In the genomic region with DNA sequence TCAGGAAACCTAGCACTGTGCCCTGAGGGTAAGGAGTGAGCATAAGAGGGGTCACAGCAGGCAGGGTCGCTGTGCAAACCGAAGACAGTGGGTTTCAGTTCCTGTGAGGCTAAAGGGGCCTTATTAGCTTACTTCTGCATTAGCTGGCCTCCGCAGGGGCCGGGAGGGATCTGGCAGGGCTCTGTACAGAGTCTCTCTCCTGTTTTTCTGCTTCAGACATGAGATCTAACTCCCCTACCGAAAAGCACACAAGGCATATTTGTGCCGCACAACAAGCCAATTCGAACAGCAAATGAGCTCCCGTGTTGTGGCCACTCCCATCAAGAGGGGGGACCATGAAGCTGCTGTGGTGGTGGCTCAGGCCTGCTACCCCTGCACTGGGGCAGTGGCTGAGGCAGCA, we compare ENCODE assay signal across 9 mouse cellular contexts. TPM values are rescaled to one million over a fixed set of nuclear protein-coding genes. Genes with fewer than 3 reads are reported as not detected.
DNase-seq lines count a peak whose midpoint lies in the region; ATAC-seq and TF ChIP-seq lines count a peak whose summit lies in the region.
"Had no signal": no experiment of that assay in that cellular context is flagged by ENCODE, and none has a peak within 500 bp of the region (broad histone marks: within the 10 kb centered on the region; RNA-seq: fewer than 3 reads in every experiment).

No protein-coding gene starts in this region.

- H3K36me3 ChIP-seq in hindbrain, embryonic 12.5 days: no peaks in the 10 kb centered on the region
- no peaks in the 10 kb centered on the region for H3K36me3 ChIP-seq in midbrain, embryonic 14.5 days (ENCODE audit: control insufficient read depth, insufficient read depth, low read length)

- peak overlapping the region; percentile 70; the same call in 1 of the 2 replicates for H3K27ac ChIP-seq in layer of hippocampus, adult 2 months
- H3K27ac ChIP-seq in bone marrow macrophage, adult 2 months (ENCODE audit: insufficient read depth, low read depth, low read length): peak overlapping the region; percentile 99
- H3K27ac ChIP-seq in hindbrain, embryonic 12.5 days: peak overlapping the region; percentile 49
- H3K27ac ChIP-seq in midbrain, embryonic 14.5 days (replicated peaks; ENCODE audit: low read depth, low read length): peak overlapping the region; percentile 49; the same call in 1 of the 2 replicates

- intact Hi-C loops in gastrocnemius, postnatal 14 days (cut with DNase I; ENCODE audit: low total_unique reads): no loop called here

- H3K4me1 ChIP-seq in bone marrow macrophage, adult 2 months (ENCODE audit: control insufficient read depth, insufficient read depth, low read length): peaks cover 67% of the 10 kb centered on the region
- peaks cover 34% of the 10 kb centered on the region for H3K4me1 ChIP-seq in hindbrain, embryonic 12.5 days
- peaks cover 16% of the 10 kb centered on the region for H3K4me1 ChIP-seq in midbrain, embryonic 14.5 days (ENCODE audit: control insufficient read depth, insufficient read depth, low read length)

- WGBS in hindbrain, embryonic 12.5 days: 32% methylated on average over 8 of the region's 8 CpGs
- WGBS in midbrain, embryonic 14.5 days: 23% methylated on average over 8 of the region's 8 CpGs

- peak overlapping the region; percentile 24; the same call in 1 of the 2 replicates for H3K4me2 ChIP-seq in hindbrain, embryonic 12.5 days (replicated peaks)
- H3K4me2 ChIP-seq in midbrain, embryonic 14.5 days (ENCODE audit: low read length): peak overlapping the region; percentile 22; the same call in 1 of the 2 replicates

- 0 out of 2 replicates have a peak, but pooled peaks have one; percentile 1 for TF ChIP-seq POLR2A in bone marrow macrophage, adult 2 months (IDR thresholded peaks at IDR 0.05; ENCODE audit: borderline replicate concordance, low read depth, low read length)

- no peaks in the 10 kb centered on the region for H3K9me3 ChIP-seq in hindbrain, embryonic 12.5 days (replicated peaks)
- H3K9me3 ChIP-seq in midbrain, embryonic 14.5 days (ENCODE audit: control insufficient read depth, low read length): no peaks in the 10 kb centered on the region

- no peak overlapping the region for H3K4me3 ChIP-seq in layer of hippocampus, adult 2 months
- peak overlapping the region; percentile 6 for H3K4me3 ChIP-seq in bone marrow macrophage, adult 2 months (ENCODE audit: insufficient read depth, low read length)
- H3K4me3 ChIP-seq in hindbrain, embryonic 12.5 days: no peak overlapping the region
- no peak overlapping the region for H3K4me3 ChIP-seq in midbrain, embryonic 14.5 days (replicated peaks; ENCODE audit: low read depth, low read length)

- DNase-seq in layer of hippocampus, adult 2 months (ENCODE audit: low spot score in 2 of 2): no peak
- no peak for DNase-seq in layer of hippocampus, postnatal 25 days (ENCODE audit: extremely low spot score in 1 of 2, low spot score in 1 of 2)
- DNase-seq in midbrain, embryonic 14.5 days: no peak
- no peak for DNase-seq in gastrocnemius, postnatal 10 days
- DNase-seq in gastrocnemius, postnatal 14 days: no peak
- DNase-seq: right cerebral cortex, adult 18-20 months had no signal

- no peak for ATAC-seq in hindbrain, embryonic 12.5 days (ENCODE audit: low FRiP score)
- 0 out of 2 replicates have a peak, but pooled peaks have one; percentile 4 for ATAC-seq in midbrain, embryonic 14.5 days (ENCODE audit: low FRiP score, low TSS enrichment)
- no peak for ATAC-seq in megakaryocyte-erythroid progenitor cell, adult 5-6 weeks (replicated peaks; ENCODE audit: low FRiP score, low TSS enrichment, poor library complexity, severe bottlenecking)

- no peak for TF ChIP-seq CTCF in layer of hippocampus, adult 2 months (conservative IDR thresholded peaks at IDR 0.05)
- no peak for TF ChIP-seq CTCF in bone marrow macrophage, adult 2 months (IDR thresholded peaks at IDR 0.05; ENCODE audit: low read depth, low read length)

- H3K9ac ChIP-seq in hindbrain, embryonic 12.5 days: no peak overlapping the region
- H3K9ac ChIP-seq in midbrain, embryonic 14.5 days (replicated peaks; ENCODE audit: low read length): 0 out of 2 replicates have a peak overlapping the region, but pooled peaks have one; percentile 6

- peaks cover 12% of the 10 kb centered on the region for H3K27me3 ChIP-seq in hindbrain, embryonic 12.5 days
- H3K27me3 ChIP-seq in midbrain, embryonic 14.5 days (ENCODE audit: control insufficient read depth, insufficient read depth, low read length): no peaks in the 10 kb centered on the region

RNA-seq across cellular contexts. Expression of gene Tha1, which starts 5.6 kb away (rescaled TPM):
- total RNA-seq in layer of hippocampus, adult 2 months (2021): 1 to 10 TPM; 4.7 to 5.3 TPM
- 1 to 10 TPM; 4.2 TPM for total RNA-seq in layer of hippocampus, postnatal 25 days (2021)
- 2.8 and 4.5 TPM in 2 replicates for polyA plus RNA-seq in bone marrow macrophage, adult 2 months (2012; ENCODE audit: insufficient read depth, insufficient read length, missing spikeins)
- 2.7 and 3.1 TPM in 2 replicates for polyA plus RNA-seq in hindbrain, embryonic 12.5 days (2016; fragmentation: Nextera tagmentation; extraction: Ambion mirVana)
- 2.3 and 3.1 TPM in 2 replicates for polyA plus RNA-seq in midbrain, embryonic 14.5 days (2014; fragmentation: Nextera tagmentation; extraction: Ambion mirVana)
- 1.8 and 4.9 TPM in 2 replicates for total RNA-seq in megakaryocyte-erythroid progenitor cell, adult 5-6 weeks (2014; fragmentation: Nextera tagmentation)
- 2.8 and 3.8 TPM in 2 replicates for total RNA-seq in megakaryocyte-erythroid progenitor cell, adult 5-6 weeks (2017)
- 1 to 10 TPM; 4.7 to 5.6 TPM for total RNA-seq in gastrocnemius, postnatal 10 days (2021)
- total RNA-seq in gastrocnemius, postnatal 14 days (2021): 1 to 10 TPM; 5.8 to 7.5 TPM

RNA-seq across cellular contexts. Expression of gene Tmem235, which starts 18.3 kb away (rescaled TPM):
- not detected for total RNA-seq in layer of hippocampus, adult 2 months (2021)
- not detected for total RNA-seq in layer of hippocampus, postnatal 25 days (2021)
- not detected in 2 replicates for polyA plus RNA-seq in bone marrow macrophage, adult 2 months (2012; ENCODE audit: insufficient read depth, insufficient read length, missing spikeins)
- polyA plus RNA-seq in hindbrain, embryonic 12.5 days (2016; fragmentation: Nextera tagmentation; extraction: Ambion mirVana): not detected in 2 replicates
- polyA plus RNA-seq in midbrain, embryonic 14.5 days (2014; fragmentation: Nextera tagmentation; extraction: Ambion mirVana): not detected in 2 replicates
- not detected in 2 replicates for total RNA-seq in megakaryocyte-erythroid progenitor cell, adult 5-6 weeks (2014; fragmentation: Nextera tagmentation)
- total RNA-seq in megakaryocyte-erythroid progenitor cell, adult 5-6 weeks (2017): not detected in 2 replicates
- not detected for total RNA-seq in gastrocnemius, postnatal 10 days (2021)
- not detected for total RNA-seq in gastrocnemius, postnatal 14 days (2021)

RNA-seq across cellular contexts. Expression of gene Birc5, which starts 29.8 kb away (rescaled TPM):
- 1 to 10 TPM in 1 of 2 experiments, under 1 TPM in 1; 0.86 to 1.5 TPM for total RNA-seq in layer of hippocampus, adult 2 months (2021)
- 1 to 10 TPM; 1.2 to 1.3 TPM for total RNA-seq in layer of hippocampus, postnatal 25 days (2021)
- 97.3 and 103 TPM in 2 replicates for polyA plus RNA-seq in bone marrow macrophage, adult 2 months (2012; ENCODE audit: insufficient read depth, insufficient read length, missing spikeins)
- 181 and 190 TPM in 2 replicates for polyA plus RNA-seq in hindbrain, embryonic 12.5 days (2016; fragmentation: Nextera tagmentation; extraction: Ambion mirVana)
- polyA plus RNA-seq in midbrain, embryonic 14.5 days (2014; fragmentation: Nextera tagmentation; extraction: Ambion mirVana): 27.9 and 50.1 TPM in 2 replicates
- total RNA-seq in megakaryocyte-erythroid progenitor cell, adult 5-6 weeks (2014; fragmentation: Nextera tagmentation): 164 and 220 TPM in 2 replicates
- 144 and 182 TPM in 2 replicates for total RNA-seq in megakaryocyte-erythroid progenitor cell, adult 5-6 weeks (2017)
- total RNA-seq in gastrocnemius, postnatal 10 days (2021): 10 to 100 TPM; 11.4 to 13.2 TPM
- total RNA-seq in gastrocnemius, postnatal 14 days (2021): 1 to 10 TPM; 4.2 TPM

RNA-seq across cellular contexts. Expression of gene Tk1, which starts 53.0 kb away (rescaled TPM):
- 1 to 10 TPM; 1.0 to 1.9 TPM for total RNA-seq in layer of hippocampus, adult 2 months (2021)
- total RNA-seq in layer of hippocampus, postnatal 25 days (2021): 1 to 10 TPM; 1.1 TPM
- 56.8 and 70.1 TPM in 2 replicates for polyA plus RNA-seq in bone marrow macrophage, adult 2 months (2012; ENCODE audit: insufficient read depth, insufficient read length, missing spikeins)
- polyA plus RNA-seq in hindbrain, embryonic 12.5 days (2016; fragmentation: Nextera tagmentation; extraction: Ambion mirVana): 57.9 and 59.0 TPM in 2 replicates
- polyA plus RNA-seq in midbrain, embryonic 14.5 days (2014; fragmentation: Nextera tagmentation; extraction: Ambion mirVana): 12.8 and 18.0 TPM in 2 replicates
- total RNA-seq in megakaryocyte-erythroid progenitor cell, adult 5-6 weeks (2014; fragmentation: Nextera tagmentation): 191 and 266 TPM in 2 replicates
- total RNA-seq in megakaryocyte-erythroid progenitor cell, adult 5-6 weeks (2017): 46.7 and 52.5 TPM in 2 replicates
- total RNA-seq in gastrocnemius, postnatal 10 days (2021): 10 to 100 TPM; 14.3 to 20.5 TPM
- total RNA-seq in gastrocnemius, postnatal 14 days (2021): 1 to 10 TPM; 5.4 to 5.8 TPM

RNA-seq across cellular contexts. Expression of gene Afmid, which starts 53.2 kb away (rescaled TPM):
- 1 to 10 TPM; 4.8 to 7.2 TPM for total RNA-seq in layer of hippocampus, adult 2 months (2021)
- total RNA-seq in layer of hippocampus, postnatal 25 days (2021): 1 to 10 TPM; 4.6 to 5.4 TPM
- 3.5 and 9.9 TPM in 2 replicates for polyA plus RNA-seq in bone marrow macrophage, adult 2 months (2012; ENCODE audit: insufficient read depth, insufficient read length, missing spikeins)
- polyA plus RNA-seq in hindbrain, embryonic 12.5 days (2016; fragmentation: Nextera tagmentation; extraction: Ambion mirVana): 2.9 and 4.6 TPM in 2 replicates
- polyA plus RNA-seq in midbrain, embryonic 14.5 days (2014; fragmentation: Nextera tagmentation; extraction: Ambion mirVana): 4.1 TPM in 2 replicates
- 7.2 and 9.4 TPM in 2 replicates for total RNA-seq in megakaryocyte-erythroid progenitor cell, adult 5-6 weeks (2014; fragmentation: Nextera tagmentation)
- 0.70 and 1.0 TPM in 2 replicates for total RNA-seq in megakaryocyte-erythroid progenitor cell, adult 5-6 weeks (2017)
- total RNA-seq in gastrocnemius, postnatal 10 days (2021): 1 to 10 TPM; 5.1 to 5.3 TPM
- 1 to 10 TPM; 3.5 to 3.6 TPM for total RNA-seq in gastrocnemius, postnatal 14 days (2021)

Comparison
In these comparisons a context has a peak if more than half of its experiments do, and no peak if none do; other contexts are left out.
1. H3K27ac ChIP-seq: peak in every context shown above with its lines; median percentile 99 in bone marrow macrophage, adult 2 months; 70 in layer of hippocampus, adult 2 months; 49 in hindbrain, embryonic 12.5 days; 49 in midbrain, embryonic 14.5 days.
2. RNA of gene Birc5, which starts 29.8 kb away (total RNA-seq): 144 to 220 TPM in megakaryocyte-erythroid progenitor cell, adult 5-6 weeks; 11.4 to 13.2 TPM in gastrocnemius, postnatal 10 days, 4.2 TPM in gastrocnemius, postnatal 14 days, 0.86 to 1.5 TPM in layer of hippocampus, adult 2 months and 1.2 to 1.3 TPM in layer of hippocampus, postnatal 25 days; every median in the first group is over 10 times any median in the second.